Mouse (Mus musculus) frontal cortex, postnatal 25 days (tissue): ENCODE data around the gene Syde2.
A peak's percentile ranks its signal among the peaks of the same experiment; 100 is the strongest.
"Not testable (repeated sequence)": the region's sequence is repeated elsewhere in the genome, so short reads cannot be mapped to it uniquely, and the experiment has no call there.

ENCODE experiments used
- DNase-seq, 2 experiments: peaks; one replicate each; pipeline ENCODE4 v3.0.0; 2022; ENCODE audit warnings: low spot score in 2 of 2

Syde2 gene

GRCm38 (mm10) chr3:145987268-145987969, at the start of gene Syde2:
Syde2 (plus strand) TSS chr3:145987870.
- DNase-seq = peak; percentile 20 to 25

DNA sequence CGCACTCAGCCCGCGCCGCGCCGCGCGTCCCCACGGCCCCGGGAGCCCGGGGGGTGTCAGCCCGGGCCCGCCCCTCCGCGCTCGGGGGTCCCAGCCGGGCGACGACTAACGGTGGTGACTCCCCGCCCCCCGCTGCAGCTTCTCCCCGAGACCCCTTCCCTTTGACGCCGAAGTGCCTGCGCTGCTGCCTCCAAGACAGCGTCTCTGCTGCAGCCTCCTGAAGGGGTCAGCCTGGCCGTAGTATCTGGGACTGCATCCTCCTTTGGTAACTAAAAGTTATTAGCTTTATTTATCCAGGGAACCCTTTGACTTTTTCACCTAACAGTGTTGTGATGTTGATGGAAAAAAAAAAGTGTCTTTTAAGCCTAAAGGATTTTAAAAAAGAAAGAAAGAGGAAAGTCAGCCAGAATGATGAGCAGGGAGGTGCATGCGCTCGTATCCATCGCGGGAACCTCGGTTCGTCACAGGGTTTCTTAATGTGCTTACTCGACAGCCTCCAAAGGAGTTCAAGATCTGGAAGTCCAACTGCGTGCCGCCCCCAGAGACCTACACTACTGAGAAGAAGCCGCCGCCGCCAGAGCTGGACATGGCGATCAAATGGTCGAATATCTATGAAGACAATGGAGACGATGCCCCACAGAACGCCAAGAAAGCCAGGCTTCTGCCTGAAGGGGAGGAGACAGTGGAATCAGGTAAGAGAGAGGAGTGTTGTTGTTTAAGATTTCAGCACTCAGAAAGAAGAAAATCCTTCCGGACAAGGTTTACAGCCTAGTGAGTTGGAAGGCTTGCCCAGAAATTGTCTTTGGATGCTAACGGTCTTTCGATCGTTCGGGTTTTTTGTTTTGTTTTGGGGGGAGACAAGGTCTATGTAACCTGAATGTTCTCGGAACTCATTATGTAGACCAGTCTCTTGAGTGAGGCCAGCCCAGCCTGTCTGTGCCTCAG, 49.0 kb upstream of the Syde2 start:
- DNase-seq = no peak

- DNase-seq = no peak
Observed at GRCm38 (mm10) chr3:145939402-145939801, 48.3 kb upstream of the Syde2 start.

DNA sequence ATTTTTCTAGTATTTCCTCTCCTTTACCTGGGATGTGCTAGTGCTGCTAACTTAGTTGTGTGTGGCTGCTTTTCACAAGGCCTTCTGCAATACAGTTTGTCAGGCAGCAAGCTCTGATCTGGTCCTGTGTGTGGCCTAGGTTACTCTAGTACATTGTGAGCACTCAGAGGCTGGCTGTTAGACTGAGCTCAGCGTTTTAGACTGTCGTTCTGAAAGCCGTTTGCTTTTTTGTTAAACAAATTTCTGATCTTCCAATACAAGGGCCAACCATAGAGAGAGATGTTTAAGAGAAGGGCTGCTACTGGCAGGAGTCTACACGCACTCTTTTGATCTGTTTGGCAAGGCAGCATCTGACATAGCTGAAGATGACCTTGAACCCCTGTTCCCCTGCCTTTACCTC, 47.7 kb upstream of the Syde2 start:
- DNase-seq = no peak

DNA sequence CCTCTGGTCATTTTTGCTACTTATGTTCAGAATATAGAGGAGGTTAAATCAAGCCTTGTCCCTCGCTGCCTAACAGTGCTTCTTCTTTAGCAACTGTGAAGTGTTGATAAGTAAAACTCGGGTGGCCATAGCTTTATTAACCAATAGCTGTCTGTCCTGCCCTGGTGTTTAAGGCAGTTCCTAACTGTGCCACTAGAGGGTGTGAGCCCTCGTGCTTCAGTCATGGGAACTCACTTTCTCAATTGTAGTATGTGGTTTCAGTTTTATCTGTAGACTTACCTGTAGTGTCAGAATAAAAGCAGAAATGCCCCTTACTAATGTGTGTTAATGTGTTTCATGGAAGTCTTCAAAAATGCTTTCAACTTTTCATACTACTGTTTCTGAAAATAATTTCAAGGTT, 45.7 kb upstream of the Syde2 start:
- peak; percentile 41 to 45 for DNase-seq

DNA sequence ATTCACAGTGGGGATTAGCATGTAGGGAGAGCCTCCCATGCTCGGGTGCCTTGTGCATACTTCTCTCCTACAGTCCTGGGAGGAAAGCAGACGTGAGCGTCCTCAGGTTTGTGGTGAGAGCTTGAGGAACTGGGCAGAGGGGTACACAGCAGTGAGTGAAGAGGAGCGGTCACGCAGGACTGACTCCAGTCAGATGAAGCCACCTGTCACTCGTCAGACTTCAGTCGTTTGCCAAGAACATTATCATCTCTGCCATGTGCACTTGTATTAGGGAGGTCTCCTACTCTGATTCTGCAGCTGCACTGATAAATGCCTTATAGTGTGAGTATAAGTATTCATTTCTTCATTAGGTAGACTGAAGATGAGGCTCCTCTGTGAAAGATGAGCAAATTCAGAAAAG, 43.3 kb upstream of the Syde2 start:
- no peak for DNase-seq

DNA sequence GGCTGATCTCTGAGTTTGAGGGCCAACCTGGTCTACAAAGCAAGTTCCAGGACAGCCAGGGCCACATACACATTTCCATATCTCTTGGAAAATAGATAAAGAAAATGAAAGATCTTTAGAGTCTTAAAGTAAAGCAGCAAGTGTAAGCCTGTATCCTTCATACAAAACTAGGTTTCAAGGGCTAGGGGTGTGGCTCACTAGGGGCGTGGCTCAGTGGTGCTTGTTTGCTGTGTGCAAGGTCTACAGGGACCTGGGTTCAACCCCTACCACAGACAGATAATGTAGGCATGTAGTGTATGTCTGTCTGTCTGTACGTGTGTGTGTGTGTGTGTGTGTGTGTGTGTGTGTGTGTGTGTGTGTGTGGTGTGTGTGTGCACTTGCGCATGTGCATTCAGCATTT, 41.8 kb upstream of the Syde2 start:
- DNase-seq = no peak

GRCm38 (mm10) chr3:145946654-145947053, 41.0 kb upstream of the Syde2 start:
- DNase-seq = no peak

GRCm38 (mm10) chr3:145947539-145948204, 40.0 kb upstream of the Syde2 start:
- DNase-seq = no peak

DNA sequence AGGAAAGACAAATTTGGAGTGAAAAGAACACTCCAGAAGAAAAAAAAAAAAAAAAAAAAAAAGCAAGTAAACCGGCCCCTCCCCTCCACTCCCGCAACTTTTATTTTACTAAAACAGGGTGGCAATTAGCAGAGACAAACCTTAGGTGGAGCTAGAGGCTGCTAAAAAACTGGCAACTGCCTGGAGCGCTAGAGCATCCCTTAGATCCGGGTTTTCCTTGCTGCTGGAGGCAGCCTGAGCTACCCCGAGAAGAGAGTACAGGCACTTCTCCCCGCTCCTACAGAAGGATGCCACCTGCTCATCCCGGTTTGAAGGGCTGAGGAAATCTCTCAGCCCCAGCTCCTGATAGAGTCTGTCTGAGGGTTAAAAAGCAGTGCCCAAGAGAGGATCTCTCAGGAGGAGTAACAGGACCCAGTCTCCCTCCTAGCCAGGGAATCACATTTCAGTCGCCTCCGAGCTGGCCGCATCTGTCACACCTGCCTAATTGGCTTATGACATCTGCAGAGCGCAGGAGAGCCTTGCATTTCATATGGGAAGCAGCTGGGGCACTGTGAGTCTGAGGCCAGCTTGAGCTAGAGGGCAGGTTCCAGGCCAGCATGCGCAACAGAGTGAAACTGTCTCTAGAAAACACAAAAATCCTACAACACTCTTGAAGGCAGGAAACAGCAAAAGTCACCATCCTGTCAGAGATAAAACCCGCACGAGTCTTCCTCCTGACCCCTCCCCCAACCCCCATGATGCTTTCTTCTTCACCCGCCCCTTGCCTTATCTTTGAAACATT, 37.4 kb upstream of the Syde2 start:
- DNase-seq = peak; percentile 22 to 36

- DNase-seq = no peak
Observed at GRCm38 (mm10) chr3:145950815-145951130, 36.9 kb upstream of the Syde2 start.

DNA sequence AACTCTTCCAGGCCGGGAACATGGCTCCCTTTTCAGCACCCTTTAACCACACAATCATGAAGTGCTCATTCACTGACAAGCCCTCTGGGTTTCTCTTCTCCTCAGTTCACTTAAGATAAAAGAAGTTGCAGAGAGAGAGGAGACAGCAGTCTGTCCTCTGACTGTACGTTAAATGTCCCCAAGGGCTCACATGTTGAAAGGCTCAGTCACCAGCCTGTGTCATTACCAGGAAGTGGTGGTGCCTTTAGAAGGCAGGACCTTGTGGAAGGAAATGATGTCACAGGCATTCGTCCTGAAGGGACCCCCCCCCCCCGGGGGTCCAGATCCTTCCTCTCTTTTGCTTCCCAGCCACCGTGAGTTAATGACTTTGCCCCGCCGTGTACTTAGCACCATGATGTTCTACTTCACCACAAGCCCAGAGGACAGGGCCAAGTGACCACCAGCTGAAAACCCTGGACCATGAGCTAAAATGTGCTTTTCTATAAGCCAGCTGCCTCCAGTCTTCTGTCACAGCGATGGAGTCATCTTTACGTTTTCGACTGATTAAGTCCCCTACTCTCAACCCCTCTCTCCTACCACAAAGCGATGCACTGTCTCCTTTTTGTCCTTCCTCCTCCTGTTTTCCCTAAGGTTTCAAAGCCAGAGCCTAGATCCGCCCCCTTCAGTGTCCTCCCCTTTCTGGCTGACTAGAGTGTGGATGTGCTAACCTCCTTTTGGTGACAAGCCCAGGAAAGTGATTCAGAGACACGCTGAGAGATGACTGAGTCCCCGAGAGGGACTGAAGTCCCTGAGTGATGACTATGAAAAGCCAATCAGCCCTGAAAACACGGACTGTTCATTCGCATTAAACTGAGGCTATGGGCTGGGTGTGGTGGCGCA, 36.1 kb upstream of the Syde2 start:
- no peak for DNase-seq

DNA sequence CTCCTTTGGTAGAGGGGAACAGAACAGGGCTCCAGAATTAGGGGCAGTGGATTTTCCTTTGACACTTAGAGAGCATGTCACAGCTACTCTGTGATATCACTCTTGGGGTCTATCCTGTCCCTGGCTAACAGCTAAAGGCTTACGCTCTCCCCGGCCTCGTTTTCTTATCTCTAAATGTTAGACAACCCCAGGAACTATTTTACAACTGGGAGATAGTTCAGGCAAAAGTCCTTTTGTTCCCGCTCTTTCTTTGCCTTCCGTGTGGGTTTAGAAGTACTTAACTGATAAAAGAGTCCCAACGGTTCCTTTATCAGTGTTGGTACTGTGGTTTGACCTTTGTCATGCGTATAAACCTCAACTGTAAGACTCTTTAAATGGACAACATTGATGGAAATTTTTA, 34.7 kb upstream of the Syde2 start:
- no peak for DNase-seq

DNA sequence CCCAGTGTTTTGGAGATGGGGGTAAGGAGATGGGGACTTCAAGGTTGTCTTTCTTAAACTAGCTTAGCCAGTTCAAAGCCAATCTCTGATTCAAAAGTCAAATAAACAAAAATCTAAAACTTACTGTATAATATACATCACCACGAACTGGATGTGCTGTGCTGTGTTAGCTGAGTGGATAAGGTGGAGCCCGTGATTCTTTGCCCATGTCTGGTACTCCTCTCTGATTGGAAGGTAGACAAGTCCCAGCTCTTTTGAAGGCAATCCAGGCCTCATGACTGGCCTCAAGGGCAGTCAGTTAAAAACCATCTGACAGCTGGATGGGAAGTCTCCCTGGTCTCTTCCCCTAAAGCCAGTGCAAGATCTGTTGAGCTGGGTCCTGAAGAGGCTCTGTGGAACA, 34.3 kb upstream of the Syde2 start:
- DNase-seq = no peak

- no peak for DNase-seq
Observed at GRCm38 (mm10) chr3:145959824-145960223, 27.8 kb upstream of the Syde2 start.

DNA sequence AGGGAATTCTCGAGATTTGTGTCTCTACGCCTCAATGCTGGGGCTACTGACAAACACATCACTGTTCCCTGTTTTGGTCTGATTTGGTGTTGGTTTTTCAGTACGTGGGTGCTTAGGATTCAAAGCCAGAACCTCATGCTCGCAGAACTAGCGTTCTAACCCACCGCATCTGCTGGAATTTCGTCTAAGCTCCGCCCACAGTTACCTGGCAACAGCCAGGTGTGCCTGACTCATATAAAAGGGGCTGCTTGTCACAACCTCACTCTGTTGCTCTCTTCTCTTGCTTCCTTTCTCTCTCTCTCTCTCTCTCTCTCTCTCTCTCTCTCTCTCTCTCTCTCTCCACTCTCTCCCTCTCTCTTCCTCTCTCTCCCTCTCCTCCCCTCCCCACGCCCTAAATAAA, 25.3 kb upstream of the Syde2 start:
- no peak for DNase-seq

DNA sequence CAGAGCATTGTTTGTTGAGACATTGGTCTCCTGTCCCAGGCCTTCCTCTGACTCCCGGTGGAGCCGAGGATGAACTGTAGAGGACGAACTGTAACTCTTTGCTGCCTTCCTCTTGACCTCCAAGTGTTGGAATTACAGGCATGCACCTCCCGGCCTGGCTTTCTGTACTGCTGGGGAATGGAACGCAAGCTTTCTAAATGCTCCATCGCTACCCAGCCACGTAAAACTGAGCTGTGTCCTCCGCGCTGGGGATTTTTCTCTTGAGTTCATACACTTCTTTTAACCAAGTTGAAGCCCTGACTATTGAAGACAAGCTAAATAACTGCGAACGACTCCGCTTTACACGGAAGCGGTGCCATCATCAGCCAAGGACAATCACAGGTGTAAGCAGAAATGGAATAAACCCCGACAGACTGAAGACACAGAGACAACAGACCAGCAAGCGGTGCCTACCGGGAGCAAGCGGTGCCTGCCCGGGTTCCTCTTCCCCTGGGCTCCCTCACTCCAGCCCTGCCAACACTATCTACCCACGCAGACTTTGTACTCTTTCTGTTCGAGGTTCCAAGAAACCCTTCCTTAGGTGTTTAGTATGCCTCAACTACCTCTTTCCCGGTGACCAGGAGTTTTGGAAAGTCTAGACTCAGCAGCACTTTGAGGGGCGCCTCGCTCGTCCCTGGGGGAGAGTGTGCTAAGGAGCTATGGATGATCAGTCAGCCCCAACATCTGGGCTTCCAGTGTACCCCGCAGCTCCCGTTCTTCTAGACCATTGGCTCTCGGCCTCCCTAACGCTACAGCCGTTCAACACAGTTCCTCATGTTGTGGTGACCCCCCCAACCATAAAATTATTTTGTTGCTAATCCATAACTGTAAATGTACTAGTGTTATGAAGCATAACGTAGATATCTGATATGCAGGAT, 24.3 kb upstream of the Syde2 start:
- DNase-seq = no peak

DNA sequence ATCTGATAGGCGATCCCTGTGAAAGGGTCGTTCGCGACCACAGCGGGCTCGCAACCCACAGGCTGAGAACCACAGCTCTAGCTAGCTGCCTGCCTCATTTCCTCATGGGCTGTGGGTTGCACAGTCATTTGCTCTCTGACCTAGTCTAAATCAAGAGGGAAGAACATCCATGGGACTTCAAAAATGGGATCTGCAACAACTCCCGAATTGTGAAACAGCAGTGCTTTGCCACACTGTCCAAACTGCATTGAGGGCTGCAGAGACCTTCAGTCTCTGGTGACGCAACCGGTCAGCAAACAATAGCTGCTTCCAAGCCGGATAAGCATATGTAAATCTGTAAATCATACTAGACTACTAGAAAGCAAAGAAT, 23.7 kb upstream of the Syde2 start:
- DNase-seq = no peak

- DNase-seq = no peak
Observed at GRCm38 (mm10) chr3:145964473-145964872, 23.2 kb upstream of the Syde2 start.

DNA sequence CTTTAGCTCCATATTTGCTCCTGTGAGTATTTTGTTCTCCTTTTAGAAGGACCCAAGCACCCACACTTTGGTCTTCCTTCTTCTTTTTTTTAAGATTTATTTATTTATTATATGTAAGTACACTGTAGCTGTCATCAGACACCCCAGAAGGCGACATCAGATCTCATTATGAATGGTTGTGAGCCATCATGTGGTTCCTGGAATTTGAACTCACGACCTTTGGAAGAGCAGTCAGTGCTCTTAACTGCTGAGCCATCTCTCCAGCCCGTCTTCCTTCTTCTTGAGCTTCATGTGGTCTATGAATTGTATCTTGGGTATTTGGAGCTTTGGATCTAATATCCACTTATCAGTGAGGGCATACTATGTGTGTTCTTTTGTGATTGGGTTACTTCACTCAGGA, 22.1 kb upstream of the Syde2 start:
- DNase-seq = not testable (repeated sequence)
